In genomic region chr7:62463878-62464755, GRCm38 (mm10) we compare ENCODE assay signal across 8 mouse cellular contexts. TPM values are rescaled to one million over a fixed set of nuclear protein-coding genes. Genes with fewer than 3 reads are reported as not detected.
DNase-seq lines count a peak whose midpoint lies in the region; ATAC-seq and TF ChIP-seq lines count a peak whose summit lies in the region.

TSS of gene Peg12 (minus strand) at chr7:62464510.

- peak; percentile 82 for ATAC-seq in heart, embryonic 16.5 days (replicated peaks; ENCODE audit: extremely low read depth, insufficient read depth, low FRiP score)

- H3K27me3 ChIP-seq in E14TG2a.4 (ENCODE audit: insufficient read depth, low read length) = peaks cover 56% of the 10 kb centered on the region
- no peaks in the 10 kb centered on the region for H3K27me3 ChIP-seq in heart, embryonic 16.5 days (ENCODE audit: control insufficient read depth, insufficient read depth, low read length)

- H3K27ac ChIP-seq in heart, embryonic 16.5 days (ENCODE audit: low read length) = peak within 1 kb of the TSS; percentile 76
- H3K27ac ChIP-seq in olfactory bulb, adult 2 months (ENCODE audit: insufficient read depth, low read depth, low read length) = no peak within 1 kb of the TSS

- peak within 1 kb of the TSS; percentile 67 for H3K9ac ChIP-seq in heart, embryonic 16.5 days (ENCODE audit: low read length)

- H3K9me3 ChIP-seq in E14TG2a.4 (ENCODE audit: low read length) = no peaks in the 10 kb centered on the region
- H3K9me3 ChIP-seq in heart, embryonic 16.5 days (replicated peaks; ENCODE audit: control insufficient read depth, low read length) = no peaks in the 10 kb centered on the region

- H3K4me2 ChIP-seq in heart, embryonic 16.5 days (ENCODE audit: low read depth, low read length) = peak within 1 kb of the TSS; percentile 78

- H3K36me3 ChIP-seq in E14TG2a.4 (ENCODE audit: insufficient read depth, low read length) = no peaks in the 10 kb centered on the region
- no peaks in the 10 kb centered on the region for H3K36me3 ChIP-seq in heart, embryonic 16.5 days (ENCODE audit: control insufficient read depth, insufficient read depth)

- TF ChIP-seq CTCF in E14TG2a.4 (conservative IDR thresholded peaks at IDR 0.05; ENCODE audit: low read length) = peak; percentile 67
- TF ChIP-seq CTCF in olfactory bulb, adult 2 months (IDR thresholded peaks at IDR 0.05; ENCODE audit: insufficient read depth, low read depth, low read length) = no peak

- no peak for TF ChIP-seq POLR2A in olfactory bulb, adult 2 months (IDR thresholded peaks at IDR 0.05; ENCODE audit: insufficient read depth, low read depth, low read length)

- DNase-seq in brain, adult 2 months (ENCODE audit: low read depth, low spot score) = peak; percentile 54
- peak; percentile 21 for DNase-seq in fibroblast of lung, adult 2 months (ENCODE audit: low read depth)
- peak; percentile 54 to 77 for DNase-seq in kidney, postnatal 25 days
- DNase-seq in lung, adult 18-20 months = peak; percentile 61 to 63
- DNase-seq in thymus, postnatal 14 days = peak; percentile 32

- WGBS in heart, embryonic 16.5 days = 13% methylated on average over 79 of the region's 82 CpGs
- WGBS in olfactory bulb, adult 2 months = 27% methylated on average over 82 of the region's 82 CpGs

- peak within 1 kb of the TSS; percentile 84 for H3K4me3 ChIP-seq in E14TG2a.4 (replicated peaks; ENCODE audit: low read length)
- H3K4me3 ChIP-seq in heart, embryonic 16.5 days (ENCODE audit: low read length) = peak within 1 kb of the TSS; percentile 59
- peak within 1 kb of the TSS; percentile 44 for H3K4me3 ChIP-seq in olfactory bulb, adult 2 months (ENCODE audit: insufficient read depth, low read depth, low read length)

- peaks cover 25% of the 10 kb centered on the region for H3K4me1 ChIP-seq in E14TG2a.4 (replicated peaks; ENCODE audit: low read depth, low read length)
- 0 out of 2 replicates have a peak, but pooled peaks cover 2% of the 10 kb centered on the region for H3K4me1 ChIP-seq in heart, embryonic 16.5 days (ENCODE audit: control insufficient read depth, insufficient read depth, low read length)
- H3K4me1 ChIP-seq in olfactory bulb, adult 2 months (ENCODE audit: control insufficient read depth, insufficient read depth, low read length) = no peaks in the 10 kb centered on the region

RNA-seq across cellular contexts. Expression of gene Peg12, which starts in this region (rescaled TPM):
- polyA plus RNA-seq in heart, embryonic 16.5 days (2015; fragmentation: Nextera tagmentation; extraction: Ambion mirVana) = 6.3 and 7.4 TPM in 2 replicates
- not detected in 2 replicates for polyA plus RNA-seq in olfactory bulb, adult 2 months (2012; ENCODE audit: insufficient read depth, insufficient read length, low replicate concordance, missing spikeins)
